Mouse (Mus musculus) stomach, postnatal 0 days (tissue): ENCODE measurements around the gene Kcnma1.
A peak's percentile ranks its signal among the peaks of the same experiment; 100 is the strongest.

Source experiments
- CTCF ChIP-seq: IDR thresholded peaks from 2 replicates; pipeline ENCODE4 v1.5.1; 2016; ENCODE audit warnings: antibody characterized with exemption, low read depth, mild to moderate bottlenecking, moderate library complexity
- EP300 ChIP-seq: optimal IDR thresholded peaks from 2 replicates; pipeline ENCODE3; 2016; ENCODE audit warnings: antibody characterized with exemption

DNA sequence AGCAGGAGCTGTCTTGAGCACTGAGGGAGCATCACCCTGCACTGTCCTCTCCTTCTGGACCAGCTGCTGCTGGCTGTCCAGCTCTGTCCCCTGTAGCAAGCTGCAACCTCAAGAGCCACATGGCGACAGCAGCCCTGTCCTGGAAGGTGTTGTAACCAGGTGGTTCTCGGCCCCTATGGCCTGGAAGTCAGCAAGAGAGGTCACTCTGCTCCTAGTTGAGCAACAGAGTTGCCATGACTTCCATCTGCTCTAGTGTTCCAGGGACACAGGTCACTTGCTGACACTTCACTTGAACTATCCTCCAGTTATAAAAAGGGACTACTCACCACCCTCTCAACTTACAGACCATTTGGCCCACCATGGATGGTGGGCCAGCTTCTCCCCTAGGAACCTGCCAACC is 139.7 kb downstream of the Kcnma1 start:
- TF ChIP-seq CTCF, result peak; percentile 39
- TF ChIP-seq EP300, result no peak
